Comparison of ENCODE assay signal across 21 mouse cellular contexts in genomic region chr12:56233209-56233608, GRCm38 (mm10).
DNase-seq lines count a peak whose midpoint lies in the region; ATAC-seq and TF ChIP-seq lines count a peak whose summit lies in the region.
"Had no signal": no experiment of that assay in that cellular context is flagged by ENCODE, and none has a peak within 500 bp of the region (broad histone marks: within the 10 kb centered on the region; RNA-seq: fewer than 3 reads in every experiment).

No protein-coding gene starts in this region.

- peak overlapping the region; percentile 59; the same call in 1 of the 2 replicates for H3K27ac ChIP-seq in cortical plate, adult 2 months (ENCODE audit: insufficient read depth, low read length)

- no peak for TF ChIP-seq CTCF in cortical plate, adult 2 months (IDR thresholded peaks at IDR 0.05; ENCODE audit: extremely low read depth, insufficient read depth, low read length)

- no peaks in the 10 kb centered on the region for H3K4me1 ChIP-seq in cortical plate, adult 2 months (ENCODE audit: control insufficient read depth, insufficient read depth, low read length)

- no peak for TF ChIP-seq POLR2A in cortical plate, adult 2 months (IDR thresholded peaks at IDR 0.05; ENCODE audit: extremely low read depth, insufficient read depth, low read length)

- no peak overlapping the region for H3K4me3 ChIP-seq in cortical plate, adult 2 months (ENCODE audit: insufficient read depth, low read length)

- ATAC-seq in frontal cortex, adult (ENCODE audit: low TSS enrichment), result peak; percentile 93
- no peak for ATAC-seq in megakaryocyte, adult 5-6 weeks (ENCODE audit: poor library complexity, severe bottlenecking)
- ATAC-seq: activated CD4-positive, CD25-positive, alpha-beta regulatory T cell, adult 4 months; CD4-positive, CD25-positive, alpha-beta regulatory T cell, adult 4 months; Patski had no signal

- intact Hi-C loops in heart, postnatal 14 days (cut with DNase I), result no loop called here

- no peak for DNase-seq in frontal cortex, postnatal 10 days (ENCODE audit: low spot score in 2 of 2)
- peak; percentile 2 for DNase-seq in heart, adult 11 months
- no peak for DNase-seq in heart, postnatal 14 days
- DNase-seq in brain, adult 2 months (ENCODE audit: low read depth, low spot score), result peak; percentile 23
- DNase-seq in spleen, adult 18-20 months, result no peak
- DNase-seq: adrenal gland, adult 2 months; adrenal gland, adult 8-10 months; adrenal gland, postnatal 10 days; adrenal gland, postnatal 14 days; adrenal gland, postnatal 25 days; adrenal gland, postnatal 36 days; B cell, adult 2 months; cerebellum, adult 11 months; cerebellum, adult 11-12 months; cerebellum, adult 18-20 months had no signal

Comparison
In these comparisons a context has a peak if more than half of its experiments do, and no peak if none do; other contexts are left out.
1. DNase-seq: peak in heart, adult 11 months (single experiment) and brain, adult 2 months (single experiment); none in frontal cortex, postnatal 10 days (0 of 2), heart, postnatal 14 days (0 of 2) and spleen, adult 18-20 months (0 of 2).